Mouse (Mus musculus): ENCODE data around the gene Ppp1r7.

GRCm38 (mm10) chr1:93379117-93379516, 36.5 kb downstream of the Ppp1r7 start:
- TF ChIP-seq CTCF (IDR thresholded peaks at IDR 0.05) (no peak), EP300 (IDR thresholded peaks at IDR 0.05) (no peak)

Measured in lung, postnatal 0 days (tissue).